Mouse (Mus musculus) stomach, postnatal 0 days (tissue): Measurements from ENCODE around the gene Acadm. TPM values are rescaled to one million over a fixed set of nuclear protein-coding genes. Genes with fewer than 3 reads are reported as not detected.
A peak's percentile ranks its signal among the peaks of the same experiment; 100 is the strongest.

Source experiments
- ATAC-seq: fragments of 200-750 bp; cut with Nextera tagmentation; 2 replicates; pipeline ENCODE4 v1.8.0; 2017; ENCODE audit not compliant: low FRiP score, low TSS enrichment
- DNase-seq: peaks from one replicate; pipeline ENCODE4 v3.0.0-alpha.2; 2016; ENCODE audit warnings: low spot score
- H3K27ac ChIP-seq: fragments of 300-500 bp; sonication (generic); replicated peaks from 2 replicates; pipeline ENCODE4 v1.5.1; 2014; ENCODE audit warnings: mild to moderate bottlenecking, control low read depth
- H3K27me3 ChIP-seq: fragments of 300-500 bp; sonication (generic); 2 replicates; pipeline ENCODE4 v1.6.1; 2014; ENCODE audit warnings: low read length; ENCODE audit not compliant: control insufficient read depth, insufficient read depth
- H3K36me3 ChIP-seq: fragments of 300-500 bp; sonication (generic); 2 replicates; pipeline ENCODE4 v1.6.1; 2014; ENCODE audit warnings: low read length, mixed read lengths; ENCODE audit not compliant: control insufficient read depth, insufficient read depth
- H3K4me1 ChIP-seq: fragments of 300-500 bp; sonication (generic); replicated peaks from 2 replicates; pipeline ENCODE4 v1.6.1; 2014; ENCODE audit warnings: antibody characterized with exemption; ENCODE audit not compliant: control insufficient read depth, insufficient read depth
- H3K4me2 ChIP-seq: fragments of 300-500 bp; sonication (generic); replicated peaks from 2 replicates; pipeline ENCODE4 v1.6.1; 2014; ENCODE audit warnings: low read depth, mild to moderate bottlenecking, control low read depth, moderate library complexity
- H3K4me3 ChIP-seq: fragments of 300-500 bp; sonication (generic); 2 replicates; pipeline ENCODE4 v1.5.1; 2014; ENCODE audit warnings: low read depth, low read length, control low read depth
- H3K9ac ChIP-seq: fragments of 300-500 bp; sonication (generic); 2 replicates; pipeline ENCODE4 v1.6.1; 2014; ENCODE audit warnings: mild to moderate bottlenecking, low read length, control low read depth, mixed read lengths
- H3K9me3 ChIP-seq: fragments of 300-500 bp; sonication (generic); 2 replicates; pipeline ENCODE4 v1.6.1; 2016; ENCODE audit warnings: low read length; ENCODE audit not compliant: control insufficient read depth
- CTCF ChIP-seq: IDR thresholded peaks from 2 replicates; pipeline ENCODE4 v1.5.1; 2016; ENCODE audit warnings: antibody characterized with exemption, low read depth, mild to moderate bottlenecking, moderate library complexity
- EP300 ChIP-seq: optimal IDR thresholded peaks from 2 replicates; pipeline ENCODE3; 2016; ENCODE audit warnings: antibody characterized with exemption
- polyA plus RNA-seq: library from polyadenylated mRNA; unstranded; fragments of >200 nt; fragmentation: Nextera tagmentation; extraction: Ambion mirVana; gene quantifications from 2 replicates; pipeline ENCODE4 v1.2.1, GENCODE M21; 2015

Acadm gene
- polyA plus RNA-seq, 1 experiment from 2014 or later = 85.5 TPM

- no peaks in the 10 kb centered on the region for H3K27me3 ChIP-seq
- no peak overlapping the region for H3K27ac ChIP-seq
- no peaks in the 10 kb centered on the region for H3K4me1 ChIP-seq
- H3K9ac ChIP-seq = no peak overlapping the region
- peak; percentile 47 for TF ChIP-seq CTCF
- no peak for TF ChIP-seq EP300
- H3K4me2 ChIP-seq = no peak overlapping the region
- no peak for DNase-seq
- no peaks in the 10 kb centered on the region for H3K36me3 ChIP-seq
- no peak for ATAC-seq
- no peaks in the 10 kb centered on the region for H3K9me3 ChIP-seq
- H3K4me3 ChIP-seq = no peak overlapping the region
These were observed 58.1 kb downstream of the Acadm start for GRCm38 (mm10) chr3:153886296-153886695.

Other genes with a start within 250 kb of the Acadm start
- gene St6galnac3, start 219.5 kb downstream of the Acadm start, polyA plus RNA-seq = 4.5 and 6.2 TPM in 2 replicates
- gene Asb17, start 100.4 kb downstream of the Acadm start, polyA plus RNA-seq = 0.08 and 0.12 TPM in 2 replicates
- 0.04 and 0.10 TPM in 2 replicates for gene Msh4, start 38.5 kb downstream of the Acadm start, polyA plus RNA-seq
- gene Rabggtb, start 31.6 kb downstream of the Acadm start, polyA plus RNA-seq = 27.5 and 29.8 TPM in 2 replicates
- gene Slc44a5, start 28.8 kb upstream of the Acadm start, polyA plus RNA-seq = 0.40 and 0.53 TPM in 2 replicates